Mouse (Mus musculus) cerebellum, adult 2 months (tissue): ENCODE measurements around the gene R3hdml. TPM values are rescaled to one million over a fixed set of nuclear protein-coding genes. Genes with fewer than 3 reads are reported as not detected.

Experiments used
- DNase-seq, 2 experiments: peaks; one replicate each; pipeline ENCODE4 v3.0.0; 2021
- H3K27ac ChIP-seq: fragments of 200-500 bp; 2 replicates; pipeline ENCODE4 v1.5.1; 2012; ENCODE audit warnings: low read length, control low read depth, inconsistent platforms; ENCODE audit not compliant: insufficient read depth
- H3K27me3 ChIP-seq: fragments of 200-500 bp; 2 replicates; pipeline ENCODE4 v1.6.1; 2012; ENCODE audit warnings: inconsistent platforms, mild to moderate bottlenecking, low read length, moderate library complexity; ENCODE audit not compliant: control insufficient read depth, insufficient read depth
- H3K4me1 ChIP-seq: fragments of 200-500 bp; 2 replicates; pipeline ENCODE4 v1.6.1; 2011; ENCODE audit warnings: low read length; ENCODE audit not compliant: control insufficient read depth, insufficient read depth
- H3K4me3 ChIP-seq: fragments of 200-500 bp; replicated peaks from 2 replicates; pipeline ENCODE3; 2011; ENCODE audit warnings: mild to moderate bottlenecking, low read depth, low read length, control low read depth; ENCODE audit not compliant: insufficient read depth
- CTCF ChIP-seq: fragments of 200-500 bp; IDR thresholded peaks from 2 replicates; pipeline ENCODE4 v1.5.1; 2011; ENCODE audit warnings: low read depth, mild to moderate bottlenecking, control low read depth, low read length, moderate library complexity, borderline replicate concordance; ENCODE audit not compliant: insufficient read depth
- POLR2A ChIP-seq: fragments of 200-500 bp; IDR thresholded peaks from 2 replicates; pipeline ENCODE4 v1.6.1; 2011; ENCODE audit warnings: low read length, control low read depth, borderline replicate concordance; ENCODE audit not compliant: insufficient read depth
- WGBS: fragments of 180-500 bp; shearing (Covaris S2); methylation state at CpG from one replicate; pipeline ENCODE4 v1.1.7; 2018; 5-methylcytosine and 5-hydroxymethylcytosine counted together
- polyA plus RNA-seq: library from polyadenylated mRNA; depleted of rRNA; stranded (reverse); fragments of >200 nt; gene quantifications from 2 replicates; pipeline ENCODE4 v1.2.3, GENCODE M21; 2012

Gene R3hdml
- polyA plus RNA-seq, 1 experiment, result not detected

DNA sequence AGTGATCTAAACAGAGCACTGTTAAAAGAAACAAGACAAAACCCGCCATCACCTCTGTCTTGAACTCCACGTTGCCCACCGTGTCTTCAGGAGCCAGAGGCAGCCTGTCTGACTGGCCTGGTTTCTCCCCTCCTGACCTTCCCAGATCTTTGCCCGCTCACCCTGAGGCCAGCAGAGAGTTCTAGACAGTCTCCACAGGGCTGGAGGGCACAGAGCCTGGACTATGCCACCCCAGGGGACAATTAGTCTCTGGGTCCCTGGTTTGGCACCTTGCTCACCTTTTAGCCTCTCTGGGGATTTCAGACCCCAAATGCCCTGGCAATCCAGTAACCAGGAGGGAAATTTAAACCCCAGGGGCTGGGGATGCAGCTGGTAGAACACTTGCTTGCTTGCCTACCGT, 45.3 kb downstream of the R3hdml start:
- Histone ChIP-seq H3K4me3 (no peak overlapping the region), H3K27me3 (no peaks in the 10 kb centered on the region), H3K27ac (no peak overlapping the region), H3K4me1 (peaks cover 7% of the 10 kb centered on the region; the same call in 1 of the 2 replicates)
- WGBS, result 74% methylated on average over 5 of the region's 5 CpGs
- no peak for DNase-seq
- TF ChIP-seq CTCF (no peak), POLR2A (no peak)

DNA sequence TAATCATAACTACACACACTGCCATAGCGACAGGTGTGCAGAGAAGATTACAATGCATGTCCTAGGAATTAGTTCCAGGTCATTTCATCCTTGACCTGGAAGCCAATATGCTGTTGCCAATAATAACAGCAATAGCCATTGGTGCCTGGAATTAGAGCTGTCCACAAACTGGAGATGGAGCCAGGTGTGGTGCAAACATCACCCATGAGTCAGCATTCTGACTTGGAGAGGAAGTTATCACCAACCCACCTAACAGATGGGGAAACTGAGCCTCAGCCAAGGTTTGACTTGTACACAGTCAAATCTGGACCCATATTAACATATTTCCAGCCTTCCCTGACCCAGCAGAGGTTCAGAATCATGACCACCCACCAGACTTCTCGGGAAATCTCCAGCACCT, 46.3 kb downstream of the R3hdml start:
- no peak for DNase-seq
- H3K27me3 ChIP-seq, result no peaks in the 10 kb centered on the region
- no peak overlapping the region for H3K27ac ChIP-seq
- 85% methylated on average over 2 of the region's 2 CpGs for WGBS
- H3K4me1 ChIP-seq, result 0 out of 2 replicates have a peak, but pooled peaks cover 2% of the 10 kb centered on the region
- no peak for TF ChIP-seq CTCF
- TF ChIP-seq POLR2A, result no peak
- H3K4me3 ChIP-seq, result no peak overlapping the region

DNA sequence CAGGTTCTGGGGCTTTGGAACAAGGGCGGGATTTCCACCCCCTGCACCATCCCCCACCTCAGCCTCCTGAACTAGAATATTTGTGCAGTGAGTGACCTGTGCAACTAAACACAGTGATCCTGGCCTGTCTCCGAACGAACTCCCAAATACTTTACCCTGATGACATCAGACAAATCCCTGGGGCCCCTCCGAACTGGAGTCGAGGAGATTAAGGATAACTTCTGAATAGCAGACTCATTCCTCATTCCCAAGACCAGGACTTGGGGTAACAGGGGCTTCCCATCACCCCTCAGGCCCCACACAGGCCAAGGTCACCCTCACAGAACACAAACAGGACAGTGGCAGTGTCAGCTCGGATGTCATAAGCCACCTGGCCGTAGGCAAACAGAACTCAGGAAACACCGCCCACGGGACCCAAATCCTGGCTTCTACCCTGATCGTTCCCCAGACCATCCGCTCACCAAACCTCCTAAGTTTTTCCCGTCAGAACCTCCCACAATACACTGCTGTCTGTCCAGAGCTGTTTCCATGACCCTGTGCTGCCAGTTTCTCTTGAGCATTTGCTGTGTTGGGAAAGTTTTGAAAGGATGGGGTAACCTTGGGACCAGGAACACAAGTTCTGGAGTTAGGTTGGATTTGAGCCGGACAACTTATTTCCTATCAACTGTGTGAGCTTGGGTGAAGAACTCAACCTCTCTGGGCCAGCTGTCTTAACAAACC, 47.4 kb downstream of the R3hdml start:
- Histone ChIP-seq H3K27ac (no peak overlapping the region), H3K27me3 (no peaks in the 10 kb centered on the region), H3K4me3 (no peak overlapping the region), H3K4me1 (0 out of 2 replicates have a peak, but pooled peaks cover 2% of the 10 kb centered on the region)
- TF ChIP-seq CTCF, result no peak
- 85% methylated on average over 13 of the region's 13 CpGs for WGBS
- no peak for DNase-seq

DNA sequence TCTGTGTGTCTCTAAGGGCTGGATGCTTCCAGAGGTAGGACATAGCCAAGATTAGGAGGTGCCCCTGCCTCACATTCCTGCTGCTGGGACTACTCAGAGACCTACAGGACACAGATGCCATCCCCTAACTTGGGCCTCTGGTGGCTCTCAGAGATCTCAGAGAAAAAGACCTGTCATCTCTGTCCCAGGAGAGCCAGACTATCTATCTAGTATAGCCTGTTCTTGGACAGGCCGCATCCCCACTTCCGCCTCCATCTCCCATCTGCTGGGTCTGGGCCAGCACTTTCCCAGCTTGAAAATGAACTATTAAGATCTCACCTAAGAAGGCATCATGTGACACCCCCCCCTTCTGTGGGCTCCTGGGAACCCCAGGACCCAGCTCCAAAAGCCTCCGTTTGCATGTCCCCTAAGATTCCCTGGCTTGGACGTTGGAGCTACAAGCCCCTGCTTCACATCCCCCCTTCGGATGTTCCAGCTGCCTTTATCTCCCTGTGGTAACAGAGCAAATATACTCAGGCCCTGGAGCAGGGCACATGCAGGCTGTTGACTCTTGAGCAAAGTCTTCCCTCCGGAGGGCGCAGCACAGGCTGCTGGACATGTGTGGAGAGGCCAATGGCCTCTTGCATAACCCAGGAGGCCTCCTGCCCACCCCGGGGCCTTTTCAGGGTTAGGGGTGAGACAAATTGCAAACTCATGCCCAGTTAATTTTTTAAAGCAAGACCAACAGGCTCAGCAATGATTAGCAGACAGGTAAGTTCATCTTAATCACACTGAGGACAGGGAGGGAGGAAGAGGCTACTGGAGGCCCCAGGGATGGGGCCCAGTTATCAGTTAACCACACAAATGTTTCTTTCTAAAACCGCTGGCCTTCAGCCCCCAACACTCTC, 48.4 kb downstream of the R3hdml start:
- Histone ChIP-seq H3K4me1 (no peaks in the 10 kb centered on the region), H3K27ac (no peak overlapping the region), H3K4me3 (no peak overlapping the region), H3K27me3 (no peaks in the 10 kb centered on the region)
- TF ChIP-seq CTCF (no peak), POLR2A (no peak)
- no peak for DNase-seq
- WGBS, result 74% methylated on average over 9 of the region's 9 CpGs

DNA sequence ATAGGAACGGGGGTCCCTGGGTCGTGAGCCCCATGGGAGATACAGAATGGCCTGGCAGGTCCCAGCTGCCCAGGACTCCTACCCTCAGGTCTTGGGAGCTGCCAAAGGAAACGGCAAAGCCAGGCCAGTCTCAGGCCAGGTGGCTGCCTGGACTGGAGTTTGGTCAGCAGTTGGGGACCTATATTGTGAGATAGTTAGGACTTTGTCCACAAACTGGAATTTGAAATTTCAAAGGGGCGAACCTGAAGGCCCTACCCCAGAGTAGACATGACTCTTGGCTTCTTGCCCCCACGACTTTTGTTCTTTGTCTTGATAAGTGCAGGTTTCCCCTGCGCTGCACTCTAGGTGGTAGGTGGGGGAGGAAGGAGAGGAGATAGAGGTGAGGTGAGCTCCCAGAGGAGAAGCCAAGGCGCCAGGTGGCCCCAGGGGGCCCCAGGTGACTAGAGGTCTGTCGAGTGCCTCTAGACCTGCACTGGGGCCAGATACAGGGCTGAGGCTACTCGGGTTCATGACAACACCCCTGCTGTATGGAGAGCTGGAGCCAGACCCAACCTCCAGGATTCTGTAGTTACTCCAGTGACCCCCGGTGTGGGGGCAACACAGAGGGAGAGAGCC, 49.6 kb downstream of the R3hdml start:
- no peaks in the 10 kb centered on the region for H3K27me3 ChIP-seq
- DNase-seq, result no peak
- TF ChIP-seq POLR2A, result no peak
- TF ChIP-seq CTCF, result no peak
- H3K27ac ChIP-seq, result no peak overlapping the region
- H3K4me1 ChIP-seq, result no peaks in the 10 kb centered on the region; the same call in 1 of the 2 replicates
- no peak overlapping the region for H3K4me3 ChIP-seq
- 69% methylated on average over 10 of the region's 10 CpGs for WGBS

DNA sequence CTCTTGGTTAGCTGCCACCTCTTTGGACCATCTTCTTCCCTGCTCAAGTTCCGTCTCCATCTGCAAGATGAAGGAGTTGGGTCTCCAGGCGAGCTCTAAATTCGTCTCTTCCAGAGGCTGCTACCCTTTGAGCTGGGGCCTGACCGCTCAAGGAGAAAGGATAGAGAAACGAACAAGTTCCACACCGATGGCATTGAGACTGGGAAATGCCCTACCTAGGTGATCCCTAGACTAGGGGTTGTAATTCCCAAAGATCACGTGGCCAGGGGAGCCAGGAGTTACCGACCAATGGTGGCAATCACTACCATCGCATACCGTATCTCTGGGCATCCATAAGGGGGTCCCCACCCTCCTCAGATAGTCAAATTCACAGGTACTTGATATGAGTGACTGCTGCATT, 50.6 kb downstream of the R3hdml start:
- Histone ChIP-seq H3K27me3 (no peaks in the 10 kb centered on the region), H3K27ac (no peak overlapping the region), H3K4me3 (no peak overlapping the region), H3K4me1 (no peaks in the 10 kb centered on the region; the same call in 1 of the 2 replicates)
- 89% methylated on average over 10 of the region's 10 CpGs for WGBS
- DNase-seq, result no peak
- TF ChIP-seq POLR2A, result no peak
- TF ChIP-seq CTCF, result no peak

DNA sequence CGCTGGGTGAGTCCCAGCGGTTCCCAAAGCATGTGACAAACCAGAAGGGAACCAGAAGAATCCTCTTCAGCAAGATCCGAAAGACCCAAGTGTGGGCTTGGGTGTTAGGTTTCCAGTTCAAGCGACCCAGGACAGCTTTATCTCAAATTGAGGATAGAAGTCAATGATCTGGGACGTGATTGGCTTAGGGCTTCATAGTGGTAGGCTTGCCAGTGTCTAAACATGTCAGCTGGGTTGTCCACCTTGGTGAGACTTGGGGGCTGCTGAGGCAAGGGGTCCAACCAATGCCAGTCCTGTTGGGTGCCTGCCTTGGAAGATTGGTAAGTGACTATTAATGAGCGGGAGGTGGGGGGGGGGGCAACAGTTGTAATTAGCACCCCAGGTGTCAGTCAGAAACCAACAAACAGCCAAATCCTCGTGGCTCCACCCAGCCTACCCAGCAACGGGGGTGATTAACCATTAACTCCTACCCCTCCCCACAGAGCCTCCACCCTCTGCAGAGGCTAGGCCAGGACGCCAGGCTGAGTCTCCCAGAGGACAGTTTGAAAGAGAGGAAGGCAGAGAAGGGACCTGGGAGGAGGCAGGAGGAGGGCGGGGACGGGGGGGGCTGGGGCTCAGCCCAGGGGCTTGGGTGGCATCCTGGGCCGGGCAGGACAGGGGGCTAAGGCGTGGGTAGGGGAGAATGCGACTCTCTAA, 54.7 kb downstream of the R3hdml start:
- no peak overlapping the region for H3K27ac ChIP-seq
- no peak for DNase-seq
- TF ChIP-seq POLR2A, result no peak
- no peak for TF ChIP-seq CTCF
- no peaks in the 10 kb centered on the region; the same call in 1 of the 2 replicates for H3K4me1 ChIP-seq
- WGBS, result 79% methylated on average over 14 of the region's 14 CpGs
- no peaks in the 10 kb centered on the region for H3K27me3 ChIP-seq
- no peak overlapping the region for H3K4me3 ChIP-seq
